Mouse (Mus musculus) CH12.LX (cell line): ENCODE measurements around the gene Prap1. TPM values are rescaled to one million over a fixed set of nuclear protein-coding genes. Genes with fewer than 3 reads are reported as not detected.

Source experiments
- DNase-seq: peaks from one replicate; pipeline ENCODE4 v3.0.0-alpha.2; 2013; ENCODE audit errors: extremely low read depth
- H3K27ac ChIP-seq: 2 replicates; pipeline ENCODE4 v1.5.1; 2012; ENCODE audit warnings: low read depth, mild to moderate bottlenecking, control low read depth, moderate library complexity; ENCODE audit not compliant: insufficient read depth
- H3K27me3 ChIP-seq: replicated peaks from 2 replicates; pipeline ENCODE3; 2012; ENCODE audit warnings: inconsistent platforms
- H3K36me3 ChIP-seq, 2 experiments: replicated peaks in 1 of 2; 2 replicates each; pipeline versions ENCODE3 to v1.6.1; 2012; ENCODE audit warnings: inconsistent platforms in 1 of 2, low read length in 1 of 2, mild to moderate bottlenecking in 1 of 2, mixed read lengths in 1 of 2, moderate library complexity in 1 of 2; ENCODE audit not compliant: control insufficient read depth in 1 of 2, insufficient read depth in 1 of 2
- H3K4me1 ChIP-seq, 2 experiments: 2 replicates each; pipeline ENCODE4 v1.6.1; 2012; ENCODE audit warnings: inconsistent platforms in 1 of 2, moderate library complexity in 1 of 2; ENCODE audit not compliant: insufficient read depth in 2 of 2, control insufficient read depth in 1 of 2
- H3K4me2 ChIP-seq: 2 replicates; pipeline ENCODE4 v1.6.1; 2012; ENCODE audit warnings: low read depth, mild to moderate bottlenecking, control low read depth; ENCODE audit not compliant: poor library complexity, insufficient read depth, severe bottlenecking
- H3K4me3 ChIP-seq, 3 experiments: fragments of 150-350 bp in 1 of 3; sonication (generic) in 1 of 3; replicated peaks in 1 of 3; 2 replicates each; pipeline versions ENCODE3 to v1.5.1; 2011 to 2012; ENCODE audit warnings: low read depth in 2 of 3, low read length in 2 of 3, mild to moderate bottlenecking in 2 of 3, moderate library complexity in 2 of 3, control low read depth in 1 of 3, improper control_type of control experiment in 1 of 3, inconsistent platforms in 1 of 3, mixed read lengths in 1 of 3; ENCODE audit not compliant: poor library complexity in 1 of 3
- H3K79me2 ChIP-seq: replicated peaks from 2 replicates; pipeline ENCODE4 v1.6.1; 2012; ENCODE audit warnings: mild to moderate bottlenecking, moderate library complexity; ENCODE audit not compliant: control insufficient read depth, poor library complexity, insufficient read depth, severe bottlenecking; ENCODE audit errors: extremely low read depth
- H3K9ac ChIP-seq: 2 replicates; pipeline ENCODE4 v1.6.1; 2012; ENCODE audit warnings: low read depth, mild to moderate bottlenecking, control low read depth, moderate library complexity; ENCODE audit not compliant: insufficient read depth
- H3K9me3 ChIP-seq: replicated peaks from 2 replicates; pipeline ENCODE3; 2012; ENCODE audit warnings: low read length, inconsistent platforms, mixed read lengths
- BHLHE40 ChIP-seq: IDR thresholded peaks from 2 replicates; pipeline ENCODE4 v1.6.1; 2011; ENCODE audit warnings: mild to moderate bottlenecking, low read depth, low read length, improper control_type of control experiment
- CHD1 ChIP-seq: IDR thresholded peaks from 2 replicates; pipeline ENCODE4 v1.6.1; 2012; ENCODE audit warnings: low read depth, low read length, improper control_type of control experiment, inconsistent platforms
- CTCF ChIP-seq, 2 experiments: IDR thresholded peaks in 1 of 2; conservative IDR thresholded peaks in 1 of 2; 2 replicates each; pipeline ENCODE4 v1.5.1; 2011 to 2012; ENCODE audit warnings: low read depth in 2 of 2, low read length in 2 of 2, improper control_type of control experiment in 1 of 2, inconsistent platforms in 1 of 2, mild to moderate bottlenecking in 1 of 2, moderate library complexity in 1 of 2
- E2F4 ChIP-seq: IDR thresholded peaks from 2 replicates; pipeline ENCODE4 v1.6.1; 2011; ENCODE audit warnings: low read depth, low read length, improper control_type of control experiment; ENCODE audit not compliant: insufficient replicate concordance
- ELF1 ChIP-seq: IDR thresholded peaks from 2 replicates; pipeline ENCODE4 v1.6.1; 2014; ENCODE audit warnings: low read depth, mild to moderate bottlenecking, inconsistent platforms, low read length, improper control_type of control experiment
- ETS1 ChIP-seq: conservative IDR thresholded peaks from 2 replicates; pipeline ENCODE4 v1.6.1; 2012; ENCODE audit warnings: low read depth, mild to moderate bottlenecking, inconsistent platforms, low read length, improper control_type of control experiment, moderate library complexity
- GABPA ChIP-seq: IDR thresholded peaks from 2 replicates; pipeline ENCODE4 v1.6.1; 2012; ENCODE audit warnings: low read depth, low read length, improper control_type of control experiment, inconsistent platforms; ENCODE audit not compliant: insufficient replicate concordance
- HCFC1 ChIP-seq: IDR thresholded peaks from 2 replicates; pipeline ENCODE4 v1.6.1; 2012; ENCODE audit warnings: low read depth, mild to moderate bottlenecking, inconsistent platforms, low read length, improper control_type of control experiment
- JUND ChIP-seq: conservative IDR thresholded peaks from 2 replicates; pipeline ENCODE4 v1.6.1; 2011; ENCODE audit warnings: low read depth, low read length, improper control_type of control experiment
- KAT2A ChIP-seq: IDR thresholded peaks from 2 replicates; pipeline ENCODE4 v1.6.1; 2012; ENCODE audit warnings: low read length, improper control_type of control experiment, inconsistent platforms; ENCODE audit not compliant: insufficient replicate concordance
- MAX ChIP-seq: IDR thresholded peaks from 2 replicates; pipeline ENCODE4 v1.6.1; 2011; ENCODE audit warnings: low read length, improper control_type of control experiment
- MAZ ChIP-seq: IDR thresholded peaks from 2 replicates; pipeline ENCODE4 v1.6.1; 2012; ENCODE audit warnings: low read depth, mild to moderate bottlenecking, inconsistent platforms, low read length, improper control_type of control experiment, moderate library complexity
- MXI1 ChIP-seq: IDR thresholded peaks from 2 replicates; pipeline ENCODE4 v1.6.1; 2011; ENCODE audit warnings: mild to moderate bottlenecking, low read depth, low read length, improper control_type of control experiment
- MYC ChIP-seq: IDR thresholded peaks from 2 replicates; pipeline ENCODE4 v1.6.1; 2011; ENCODE audit warnings: low read depth, mild to moderate bottlenecking, improper control_type of control experiment, low read length
- NRF1 ChIP-seq: IDR thresholded peaks from 2 replicates; pipeline ENCODE4 v1.6.1; 2014; ENCODE audit warnings: low read depth, mild to moderate bottlenecking, inconsistent platforms, low read length, improper control_type of control experiment, moderate library complexity
- PAX5 ChIP-seq: IDR thresholded peaks from 2 replicates; pipeline ENCODE4 v1.6.1; 2012; ENCODE audit warnings: low read length, inconsistent platforms, mixed read lengths
- POLR2A ChIP-seq: IDR thresholded peaks from 2 replicates; pipeline ENCODE4 v1.6.1; 2011; ENCODE audit warnings: low read depth, mild to moderate bottlenecking, improper control_type of control experiment, low read length
- POLR2AphosphoS2 ChIP-seq: IDR thresholded peaks from 2 replicates; pipeline ENCODE4 v1.6.1; 2011; ENCODE audit warnings: low read depth, low read length, improper control_type of control experiment
- RCOR1 ChIP-seq: conservative IDR thresholded peaks from 2 replicates; pipeline ENCODE4 v1.6.1; 2012; ENCODE audit warnings: low read depth, mild to moderate bottlenecking, inconsistent platforms, low read length, improper control_type of control experiment
- SMC3 ChIP-seq: IDR thresholded peaks from 2 replicates; pipeline ENCODE4 v1.6.1; 2011; ENCODE audit warnings: low read depth, low read length, improper control_type of control experiment
- UBTF ChIP-seq: IDR thresholded peaks from 2 replicates; pipeline ENCODE4 v1.6.1; 2012; ENCODE audit warnings: low read depth, mild to moderate bottlenecking, inconsistent platforms, low read length, improper control_type of control experiment, moderate library complexity
- ZC3H11A ChIP-seq: IDR thresholded peaks from 2 replicates; pipeline ENCODE4 v1.6.1; 2012; ENCODE audit warnings: low read depth, mild to moderate bottlenecking, inconsistent platforms, low read length, improper control_type of control experiment
- ZKSCAN1 ChIP-seq: IDR thresholded peaks from 2 replicates; pipeline ENCODE4 v1.6.1; 2012; ENCODE audit warnings: low read depth, inconsistent platforms, low read length, improper control_type of control experiment, borderline replicate concordance
- ZMIZ1 ChIP-seq: IDR thresholded peaks from 2 replicates; pipeline ENCODE4 v1.6.1; 2012; ENCODE audit warnings: low read depth, mild to moderate bottlenecking, inconsistent platforms, low read length, improper control_type of control experiment
- ZNF384 ChIP-seq: IDR thresholded peaks from 2 replicates; pipeline ENCODE4 v1.6.1; 2012; ENCODE audit warnings: low read depth, low read length, improper control_type of control experiment, inconsistent platforms
- dilution Hi-C: fragments of 300-500 bp; cut with MboI; formaldehyde crosslinking; loops from 2 replicates; pipeline ENCODE4 v1.14.3; 2020; ENCODE audit warnings: low sequenced_read_pairs; ENCODE audit not compliant: extremely low pct_unique_long_range_greater_than_20kb, extremely low pct_ligation_motif_present
- in situ Hi-C: fragments of 300-500 bp; cut with MboI; formaldehyde crosslinking; loops from 3 replicates; pipeline ENCODE4 v1.14.3; 2019; ENCODE audit warnings: low sequenced_read_pairs, low pct_ligation_motif_present, low pct_unique_long_range_greater_than_20kb, mixed read lengths
- polyA plus RNA-seq: library from polyadenylated mRNA; unstranded; fragments of >175 nt; gene quantifications from 2 replicates; pipeline ENCODE4 v1.2.1, GENCODE M21; 2012; ENCODE audit warnings: low read depth; ENCODE audit not compliant: insufficient read length
- total RNA-seq, 2 experiments: library from RNA; depleted of rRNA; stranded (reverse); fragments of 300-350 nt in 1 of 2; fragments of >200 nt in 1 of 2; gene quantifications; 2 replicates each; pipeline ENCODE4 v1.2.3; 2012 to 2014

Gene Prap1
- total and polyA plus RNA-seq, 3 experiments, result not detected

DNA sequence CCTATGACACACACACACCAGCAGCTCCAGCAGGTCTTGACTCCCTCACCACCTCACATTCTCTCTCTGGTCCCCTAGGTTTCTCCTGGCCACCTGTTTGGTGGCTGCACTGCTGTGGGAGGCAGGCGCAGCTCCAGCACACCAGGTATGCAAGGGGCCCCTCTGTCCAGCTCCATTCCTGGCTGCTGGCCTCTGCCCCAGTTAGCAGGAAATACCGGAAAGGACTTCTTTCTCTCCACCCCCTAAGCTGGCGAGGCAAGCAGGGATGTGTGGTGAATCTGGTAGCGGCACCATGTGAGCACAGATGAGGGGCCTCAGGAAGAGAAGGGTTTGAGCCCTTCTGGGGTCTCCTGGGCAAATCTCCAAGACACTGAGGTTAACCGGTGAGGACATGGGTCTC lies 1.8 kb downstream of the Prap1 start:
- Histone ChIP-seq H3K27ac (no peak overlapping the region), H3K4me2 (no peak overlapping the region), H3K79me2 (no peaks in the 10 kb centered on the region), H3K4me1 (peaks cover 0 to 10% of the 10 kb centered on the region in 2 experiments; a peak in 1 of 4 replicates), H3K9me3 (no peaks in the 10 kb centered on the region), H3K4me3 (no peak overlapping the region), H3K36me3 (no peaks in the 10 kb centered on the region), H3K27me3 (no peaks in the 10 kb centered on the region), H3K9ac (no peak overlapping the region)
- no peak for DNase-seq
- dilution Hi-C loops, result no loop called here
- no peak for TF ChIP-seq KAT2A
- TF ChIP-seq, all 38 proteins: peak for 0
- in situ Hi-C loops, result loop anchor here (5.0 to 25.0 kb wide), 2 partner anchors 42 to 742 kb away; partner anchors contain the start of genes Mtg1, Odf3, Scgb1c1 and Urah

- Histone ChIP-seq H3K4me3 (no peak overlapping the region), H3K36me3 (no peaks in the 10 kb centered on the region), H3K4me1 (peaks cover 0 to 10% of the 10 kb centered on the region in 2 experiments; a peak in 1 of 4 replicates), H3K27ac (no peak overlapping the region), H3K9me3 (no peaks in the 10 kb centered on the region), H3K27me3 (no peaks in the 10 kb centered on the region), H3K9ac (no peak overlapping the region), H3K79me2 (no peaks in the 10 kb centered on the region), H3K4me2 (no peak overlapping the region)
- TF ChIP-seq PAX5, result no peak
- TF ChIP-seq MAZ, result no peak
- no peak for TF ChIP-seq CHD1
- TF ChIP-seq KAT2A, result no peak
- TF ChIP-seq NRF1, result no peak
- TF ChIP-seq POLR2A, result no peak
- TF ChIP-seq SMC3, result no peak
- TF ChIP-seq POLR2AphosphoS2, result no peak
- no peak for TF ChIP-seq ZNF384
- no peak for TF ChIP-seq RCOR1
- no peak for TF ChIP-seq ZKSCAN1
- no peak for TF ChIP-seq MAX
- dilution Hi-C loops (no loop called here), in situ Hi-C loops (loop anchor here (5.0 to 25.0 kb wide), 2 partner anchors 42 to 742 kb away; partner anchors contain the start of genes Mtg1, Odf3, Scgb1c1 and Urah)
- no peak for DNase-seq
These were observed 2.4 kb downstream of the Prap1 start for GRCm38 (mm10) chr7:140095556-140095955.

DNA sequence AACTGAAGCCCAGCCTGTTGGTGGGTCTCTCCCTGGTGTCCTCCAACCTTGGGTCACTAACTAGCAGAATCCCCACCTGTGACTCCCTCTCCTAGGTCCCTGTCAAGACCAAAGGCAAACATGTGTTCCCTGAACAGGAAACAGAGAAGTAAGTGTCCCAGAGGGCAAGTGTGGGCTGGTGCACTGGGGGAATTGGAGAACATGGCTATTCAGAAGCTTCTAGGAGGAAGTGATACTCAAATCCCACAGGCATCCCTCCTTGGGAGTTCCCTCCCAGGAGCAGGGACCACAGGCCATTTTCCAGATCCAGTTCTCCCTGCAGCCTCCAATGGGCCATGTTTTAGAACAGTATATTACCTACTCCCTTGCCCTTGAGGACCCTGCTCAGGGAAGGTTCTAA lies 2.9 kb downstream of the Prap1 start:
- no peak for TF ChIP-seq ZMIZ1
- no peak for TF ChIP-seq GABPA
- TF ChIP-seq BHLHE40, result no peak
- no peak for TF ChIP-seq MYC
- no peak for TF ChIP-seq POLR2AphosphoS2
- no peak for TF ChIP-seq ZC3H11A
- TF ChIP-seq UBTF, result no peak
- TF ChIP-seq ELF1, result no peak
- TF ChIP-seq CTCF (conservative IDR thresholded peaks at IDR 0.05 in 1 of 2, IDR thresholded peaks at IDR 0.05 in 1 of 2; ENCODE audit: low read depth in 2 of 2, low read length in 2 of 2), result no peak
- no peak for TF ChIP-seq NRF1
- TF ChIP-seq ETS1, result no peak
- TF ChIP-seq CHD1, result no peak
- TF ChIP-seq SMC3, result no peak
- no peak for TF ChIP-seq JUND
- no peak for TF ChIP-seq MXI1
- no peak for TF ChIP-seq HCFC1
- TF ChIP-seq E2F4, result no peak
- in situ Hi-C loops (loop anchor here (5.0 to 25.0 kb wide), 2 partner anchors 41 to 741 kb away; partner anchors contain the start of genes Mtg1, Odf3, Scgb1c1 and Urah), dilution Hi-C loops (no loop called here)
- peaks cover 0 to 10% of the 10 kb centered on the region in 2 experiments; a peak in 1 of 4 replicates for H3K4me1 ChIP-seq
- no peaks in the 10 kb centered on the region for H3K9me3 ChIP-seq
- H3K4me2 ChIP-seq, result no peak overlapping the region
- no peak for DNase-seq
- H3K27ac ChIP-seq, result no peak overlapping the region
- H3K36me3 ChIP-seq, result no peaks in the 10 kb centered on the region
- no peaks in the 10 kb centered on the region for H3K27me3 ChIP-seq
- no peak overlapping the region for H3K9ac ChIP-seq
- H3K79me2 ChIP-seq, result no peaks in the 10 kb centered on the region
- no peak overlapping the region for H3K4me3 ChIP-seq
